Mouse (Mus musculus) small intestine, adult 2 months (tissue): ENCODE measurements around the gene Sept8.

ENCODE experiments used
- CTCF ChIP-seq: fragments of 200-500 bp; IDR thresholded peaks from 2 replicates; pipeline ENCODE4 v1.5.1; 2012; ENCODE audit warnings: low read depth, mild to moderate bottlenecking, control low read depth, inconsistent platforms, low read length, moderate library complexity, mixed read lengths; ENCODE audit not compliant: insufficient replicate concordance, insufficient read length; ENCODE audit errors: extremely low read depth
- POLR2A ChIP-seq: fragments of 200-500 bp; IDR thresholded peaks from 2 replicates; pipeline ENCODE4 v1.6.1; 2012; ENCODE audit warnings: low read depth, mild to moderate bottlenecking, control low read depth, inconsistent platforms, low read length, moderate library complexity

DNA sequence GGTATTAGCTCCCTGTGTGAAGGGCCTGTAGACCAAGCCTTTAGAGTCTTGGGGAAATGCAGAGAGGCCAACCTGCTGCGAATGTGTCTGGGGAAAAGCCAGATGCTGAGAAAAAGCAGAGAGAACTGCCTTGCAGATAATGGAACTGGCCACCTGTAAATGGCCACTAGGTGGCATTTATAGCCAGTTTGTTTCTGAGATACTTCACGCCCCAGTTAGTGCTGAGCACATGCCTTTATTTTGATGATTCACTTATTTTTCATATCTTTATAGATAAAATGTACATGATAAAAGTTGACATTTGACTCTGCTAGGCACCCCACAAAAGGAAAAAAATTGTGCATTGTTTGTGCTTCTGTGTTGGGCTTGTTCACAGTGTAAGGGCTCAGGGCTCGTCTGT is 65.8 kb downstream of the Sept8 start:
- TF ChIP-seq CTCF (peak; percentile 26; the same call in 1 of the 2 replicates), POLR2A (no peak)
